Mouse (Mus musculus) erythroblast, embryonic 14.5 days (primary cell): ENCODE data around the gene Gli2. TPM values are rescaled to one million over a fixed set of nuclear protein-coding genes. Genes with fewer than 3 reads are reported as not detected.

ENCODE experiments used
- H3K27me3 ChIP-seq: 2 replicates; pipeline ENCODE4 v1.6.1; 2012; ENCODE audit warnings: inconsistent platforms; ENCODE audit not compliant: control insufficient read depth
- H3K36me3 ChIP-seq: 2 replicates; pipeline ENCODE4 v1.6.1; 2012; ENCODE audit warnings: mild to moderate bottlenecking, inconsistent platforms; ENCODE audit not compliant: control insufficient read depth
- H3K4me1 ChIP-seq: 2 replicates; pipeline ENCODE4 v1.6.1; 2012; ENCODE audit warnings: inconsistent platforms; ENCODE audit not compliant: control insufficient read depth
- H3K4me3 ChIP-seq: replicated peaks from 2 replicates; pipeline ENCODE3; 2012; ENCODE audit warnings: moderate library complexity, mild to moderate bottlenecking, inconsistent platforms
- H3K9me3 ChIP-seq: 2 replicates; pipeline ENCODE4 v1.6.1; 2012; ENCODE audit warnings: low read length, inconsistent platforms, mixed read lengths; ENCODE audit not compliant: control insufficient read depth
- GATA1 ChIP-seq: IDR thresholded peaks from 2 replicates; pipeline ENCODE4 v1.6.1; 2012; ENCODE audit warnings: low read length, inconsistent platforms, mixed read lengths
- TAL1 ChIP-seq: IDR thresholded peaks from 3 replicates; pipeline ENCODE4 v1.6.1; 2012; ENCODE audit warnings: low read length, inconsistent platforms, mixed read lengths
- polyA plus RNA-seq: library from polyadenylated mRNA; stranded (reverse); fragments of >175 nt; gene quantifications from 2 replicates; pipeline ENCODE4 v1.2.3, GENCODE M21; 2012

The Gli2 gene
- polyA plus RNA-seq, 1 experiment: not detected

DNA sequence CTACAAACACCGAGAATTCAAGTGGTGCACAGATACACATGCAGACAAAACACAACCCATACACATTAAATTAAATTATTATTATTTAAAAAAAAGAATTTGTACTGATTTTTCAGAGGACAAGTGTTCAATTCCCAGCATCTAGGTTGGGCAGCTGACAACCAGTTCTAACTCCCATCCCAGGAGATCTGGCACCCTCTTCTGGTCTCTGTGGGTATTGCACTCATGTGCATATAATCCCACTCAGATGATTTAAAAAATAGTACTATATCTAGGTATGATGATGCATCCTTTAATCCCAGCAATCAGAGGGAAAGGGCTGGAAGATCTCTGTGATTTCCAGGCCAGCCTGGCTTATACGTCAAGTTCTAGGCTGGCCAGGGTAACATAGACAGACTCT lies 231.2 kb downstream of the Gli2 start:
- no peaks in the 10 kb centered on the region for H3K27me3 ChIP-seq
- H3K9me3 ChIP-seq: peaks cover 10% of the 10 kb centered on the region
- H3K36me3 ChIP-seq: no peaks in the 10 kb centered on the region
- no peaks in the 10 kb centered on the region for H3K4me1 ChIP-seq
- no peak overlapping the region for H3K4me3 ChIP-seq
- TF ChIP-seq GATA1 (no peak), TAL1 (no peak)

DNA sequence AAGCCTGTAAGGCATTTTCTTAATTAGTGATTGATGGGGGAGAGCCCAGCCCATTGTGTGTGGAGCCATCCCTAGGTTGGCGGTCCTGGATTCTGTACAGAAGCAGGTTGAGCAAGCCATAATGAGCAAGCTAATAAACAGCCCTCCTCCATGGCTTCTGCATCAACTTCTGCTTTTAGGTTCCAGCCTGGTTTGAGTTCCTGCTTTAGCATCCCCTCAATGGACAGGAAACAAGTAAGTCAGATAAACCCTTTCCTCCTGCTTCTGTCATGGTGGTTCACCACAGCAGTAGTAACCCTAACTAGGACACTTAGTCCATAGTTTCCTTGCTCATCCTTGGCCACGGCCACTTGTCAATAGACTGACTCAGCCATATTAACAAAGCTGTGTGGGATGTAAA lies 238.4 kb downstream of the Gli2 start:
- Histone ChIP-seq H3K36me3 (no peaks in the 10 kb centered on the region), H3K9me3 (peaks cover 4% of the 10 kb centered on the region), H3K4me1 (no peaks in the 10 kb centered on the region), H3K4me3 (no peak overlapping the region), H3K27me3 (no peaks in the 10 kb centered on the region)
- TF ChIP-seq GATA1: no peak
- TF ChIP-seq TAL1: no peak

DNA sequence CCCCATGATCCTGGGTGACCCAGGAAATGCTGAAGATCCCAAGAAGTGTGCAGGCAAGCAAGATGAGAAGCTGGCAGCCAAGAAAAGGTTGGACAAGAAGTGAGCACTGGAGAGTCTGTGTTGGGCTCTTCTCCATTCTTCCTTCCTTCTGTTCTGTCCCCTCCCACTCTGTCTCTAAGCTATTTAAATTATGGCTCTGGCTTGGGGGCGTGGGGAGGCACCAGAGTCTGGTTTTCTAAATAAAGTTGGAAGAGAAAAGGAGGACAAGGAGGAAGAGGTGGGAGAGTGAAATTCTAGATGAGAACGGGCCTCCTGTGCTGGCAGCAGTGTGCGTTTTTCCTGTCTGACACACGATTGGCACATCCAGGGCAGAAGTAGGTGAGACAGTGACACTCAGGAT lies 243.1 kb downstream of the Gli2 start:
- TF ChIP-seq GATA1: no peak
- no peak for TF ChIP-seq TAL1
- Histone ChIP-seq H3K9me3 (no peaks in the 10 kb centered on the region; the same call in 1 of the 2 replicates), H3K4me3 (no peak overlapping the region)

DNA sequence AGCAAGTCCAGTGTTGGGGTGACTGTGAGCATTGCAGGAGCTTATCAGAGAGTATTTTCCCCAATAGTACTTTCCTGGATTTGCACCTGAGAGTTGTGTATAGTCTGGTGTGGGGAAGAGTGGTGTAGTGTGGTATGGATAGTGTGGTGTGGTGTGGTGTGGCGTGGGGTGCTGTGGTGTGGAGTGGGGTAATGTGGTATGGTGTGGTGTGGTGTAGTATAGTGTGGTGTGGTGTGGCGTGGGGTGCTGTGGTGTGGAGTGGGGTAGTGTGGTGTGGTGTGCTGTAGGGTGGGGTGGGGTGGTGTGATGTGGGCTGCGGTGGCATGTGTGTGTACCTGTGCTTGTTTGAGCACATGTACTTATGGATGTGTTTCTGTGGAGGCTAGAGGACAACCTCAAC lies 246.7 kb downstream of the Gli2 start:
- H3K27me3 ChIP-seq: no peaks in the 10 kb centered on the region
- TF ChIP-seq GATA1 (no peak), TAL1 (no peak)
- no peaks in the 10 kb centered on the region for H3K9me3 ChIP-seq
- no peak overlapping the region for H3K4me3 ChIP-seq
- no peaks in the 10 kb centered on the region for H3K4me1 ChIP-seq
- H3K36me3 ChIP-seq: no peaks in the 10 kb centered on the region

More for the DNA sequence above, 243.1 kb downstream of the Gli2 start:
- Histone ChIP-seq H3K4me1 (no peaks in the 10 kb centered on the region), H3K27me3 (no peaks in the 10 kb centered on the region), H3K36me3 (no peaks in the 10 kb centered on the region)

DNA sequence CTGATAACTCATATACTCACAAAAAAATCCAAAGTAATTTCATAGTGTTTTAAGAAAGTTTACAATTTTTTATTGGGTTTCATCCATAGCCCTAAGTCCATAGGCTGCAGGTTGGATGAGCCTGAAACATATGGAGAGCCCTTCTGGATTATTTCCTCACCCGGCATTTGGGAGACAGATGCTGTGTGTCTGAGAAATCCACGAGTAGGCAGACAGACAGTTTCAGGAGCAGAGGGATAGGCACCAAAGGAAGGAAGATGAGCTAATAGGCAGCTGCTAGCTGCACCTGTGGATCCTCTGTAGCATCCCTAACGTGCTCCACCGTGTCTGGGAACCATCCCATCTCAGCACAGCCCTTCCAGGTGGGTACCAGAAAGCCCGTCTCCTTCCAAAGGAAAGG lies 251.3 kb downstream of the Gli2 start:
- Histone ChIP-seq H3K36me3 (no peaks in the 10 kb centered on the region), H3K27me3 (no peaks in the 10 kb centered on the region), H3K4me1 (no peaks in the 10 kb centered on the region), H3K4me3 (no peak overlapping the region), H3K9me3 (peaks cover 2% of the 10 kb centered on the region)
- TF ChIP-seq TAL1 (no peak), GATA1 (no peak)

DNA sequence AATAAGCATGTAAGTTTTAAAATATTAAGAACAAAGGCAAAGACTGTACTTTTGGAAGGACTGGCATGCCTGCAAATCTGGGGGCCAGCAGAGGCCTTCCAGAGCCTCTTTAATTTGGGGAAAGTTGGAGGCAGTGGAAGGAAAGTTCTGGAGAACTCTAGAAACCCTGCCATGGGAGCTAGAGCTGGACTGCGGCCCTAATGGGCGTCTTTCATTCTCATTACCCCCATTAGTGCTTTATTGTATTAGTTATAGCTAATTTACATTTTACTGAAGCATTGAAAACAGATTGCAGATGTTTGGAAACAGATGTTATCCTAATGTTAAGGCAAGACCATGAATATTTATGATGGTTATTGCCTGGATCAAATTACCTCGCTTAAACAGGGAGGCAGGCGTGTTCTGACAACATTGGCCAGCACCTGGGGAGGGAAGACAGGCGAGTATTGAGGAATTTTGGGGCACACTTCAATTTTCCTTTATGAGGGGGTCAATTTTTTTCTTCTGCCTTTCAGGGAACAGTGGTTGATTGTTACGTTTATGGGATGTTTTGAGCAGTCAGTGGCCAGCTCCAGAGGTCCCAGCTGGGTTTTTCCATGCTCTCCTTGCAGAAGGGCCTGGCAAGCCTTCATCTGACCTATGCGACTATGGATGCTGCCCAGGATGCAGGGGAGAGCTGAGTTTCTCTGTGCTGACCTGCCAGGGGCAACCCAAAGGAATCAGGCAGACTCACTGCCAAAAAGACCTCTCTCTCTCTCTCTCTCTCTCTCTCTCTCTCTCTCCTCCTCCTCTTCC lies 253.9 kb downstream of the Gli2 start:
- Histone ChIP-seq H3K4me1 (no peaks in the 10 kb centered on the region), H3K4me3 (no peak overlapping the region), H3K27me3 (no peaks in the 10 kb centered on the region), H3K36me3 (no peaks in the 10 kb centered on the region), H3K9me3 (peaks cover 9% of the 10 kb centered on the region)
- TF ChIP-seq GATA1: no peak
- TF ChIP-seq TAL1: no peak

DNA sequence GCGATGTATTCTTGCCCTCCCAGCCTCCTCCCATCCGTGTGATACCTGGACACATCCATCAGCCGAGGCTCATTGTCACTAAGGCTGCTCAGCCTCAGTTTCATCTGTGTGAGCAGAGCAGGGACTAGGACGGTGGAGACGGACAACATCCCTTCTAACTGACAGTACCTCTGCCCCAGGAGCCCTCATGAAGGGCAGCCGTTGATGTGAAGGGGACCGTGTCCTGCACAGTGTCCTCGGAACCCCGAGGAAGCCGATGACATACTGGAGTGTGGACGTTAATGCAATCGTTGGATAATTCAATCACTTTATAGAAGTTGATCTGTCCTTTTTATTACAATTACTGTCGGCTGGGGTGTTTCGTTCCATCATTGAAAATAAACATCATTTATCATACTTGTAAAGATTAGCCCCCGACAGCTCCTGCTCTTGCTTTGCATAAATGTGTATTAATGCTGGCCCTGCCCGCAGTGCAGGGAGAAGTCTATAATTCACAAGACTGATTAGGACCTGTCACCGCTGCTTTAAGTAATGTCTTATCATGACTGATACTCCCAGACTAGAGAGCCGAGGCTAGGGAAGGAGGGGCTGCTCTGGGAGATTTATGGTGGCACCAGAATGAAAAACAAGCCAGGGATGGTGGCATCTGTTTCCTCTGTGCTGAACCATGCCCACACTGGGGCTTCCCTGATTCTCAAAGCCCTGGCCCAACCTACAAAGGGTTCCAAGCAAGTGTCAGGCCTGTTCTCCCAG lies 257.8 kb downstream of the Gli2 start:
- peaks cover 14% of the 10 kb centered on the region for H3K9me3 ChIP-seq
- H3K27me3 ChIP-seq: no peaks in the 10 kb centered on the region
- no peaks in the 10 kb centered on the region for H3K4me1 ChIP-seq
- H3K36me3 ChIP-seq: no peaks in the 10 kb centered on the region
- H3K4me3 ChIP-seq: no peak overlapping the region
- TF ChIP-seq GATA1: no peak
- TF ChIP-seq TAL1: no peak

DNA sequence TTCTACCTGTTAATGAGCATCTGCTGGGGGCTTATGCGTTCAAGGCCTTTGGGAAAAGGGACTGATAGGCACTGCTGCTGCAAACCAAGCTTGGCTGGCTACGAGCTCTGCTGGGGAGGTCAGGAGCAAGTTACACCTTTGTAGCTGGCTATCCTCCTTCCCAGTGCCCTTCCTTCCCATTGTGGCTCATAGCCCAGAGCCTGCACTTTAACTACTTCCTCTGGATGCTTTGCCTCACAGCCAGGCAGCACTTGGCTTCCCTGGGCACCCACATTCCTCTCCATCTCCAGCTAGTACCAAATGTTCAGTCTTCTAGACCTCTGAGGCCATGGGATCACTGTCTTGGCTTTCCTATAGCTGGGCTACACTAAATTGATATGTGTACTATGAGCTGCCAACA lies 263.5 kb downstream of the Gli2 start:
- Histone ChIP-seq H3K27me3 (no peaks in the 10 kb centered on the region), H3K9me3 (peaks cover 5% of the 10 kb centered on the region; the same call in 1 of the 2 replicates), H3K4me3 (no peak overlapping the region), H3K36me3 (no peaks in the 10 kb centered on the region), H3K4me1 (no peaks in the 10 kb centered on the region)
- no peak for TF ChIP-seq TAL1
- no peak for TF ChIP-seq GATA1

DNA sequence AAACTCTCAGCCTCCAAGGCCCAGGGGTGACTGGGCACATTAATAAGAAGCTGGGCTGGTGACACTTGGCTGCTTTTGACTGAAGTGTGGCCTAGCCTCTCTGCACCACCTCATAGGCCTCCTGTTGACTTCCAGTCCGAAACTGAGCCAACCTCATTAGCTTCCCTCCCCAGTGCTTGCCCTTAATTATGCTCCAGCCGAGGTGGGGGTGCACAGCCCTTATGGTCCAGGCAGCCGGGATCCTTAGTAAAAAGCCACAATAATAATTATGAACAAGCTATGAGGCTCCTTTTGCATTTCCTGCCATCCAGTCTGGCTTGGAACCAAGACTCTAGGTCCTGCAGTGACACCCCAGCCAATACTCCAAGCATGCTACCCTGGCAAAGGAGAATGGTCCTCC lies 264.0 kb downstream of the Gli2 start:
- Histone ChIP-seq H3K36me3 (no peaks in the 10 kb centered on the region), H3K4me1 (no peaks in the 10 kb centered on the region), H3K27me3 (no peaks in the 10 kb centered on the region), H3K4me3 (no peak overlapping the region), H3K9me3 (peaks cover 5% of the 10 kb centered on the region; the same call in 1 of the 2 replicates)
- no peak for TF ChIP-seq TAL1
- no peak for TF ChIP-seq GATA1
